Mouse (Mus musculus) T-helper 2 cell (primary cell): ENCODE measurements around the gene Nell2.
"Not testable (repeated sequence)": the region's sequence is repeated elsewhere in the genome, so short reads cannot be mapped to it uniquely, and the experiment has no call there.

Experiments
- in situ Hi-C: fragments of 300-600 bp; cut with MboI, MseI; formaldehyde crosslinking; loops from one replicate; pipeline ENCODE4 v1.15.1; 2025; ENCODE audit warnings: high pct_unique_total_duplicates

Nell2 gene

GRCm38 (mm10) chr15:95527948-95528861 is at the start of gene Nell2:
TSS of gene Nell2 (minus strand) at chr15:95528559.
- in situ Hi-C loops = no loop called here

- in situ Hi-C loops = loop anchor here (5.0 to 10.0 kb wide), 2 partner anchors 230 to 802 kb away; no protein-coding TSS in a partner anchor
Observed at GRCm38 (mm10) chr15:95574661-95575060, 46.3 kb upstream of the Nell2 start.

DNA sequence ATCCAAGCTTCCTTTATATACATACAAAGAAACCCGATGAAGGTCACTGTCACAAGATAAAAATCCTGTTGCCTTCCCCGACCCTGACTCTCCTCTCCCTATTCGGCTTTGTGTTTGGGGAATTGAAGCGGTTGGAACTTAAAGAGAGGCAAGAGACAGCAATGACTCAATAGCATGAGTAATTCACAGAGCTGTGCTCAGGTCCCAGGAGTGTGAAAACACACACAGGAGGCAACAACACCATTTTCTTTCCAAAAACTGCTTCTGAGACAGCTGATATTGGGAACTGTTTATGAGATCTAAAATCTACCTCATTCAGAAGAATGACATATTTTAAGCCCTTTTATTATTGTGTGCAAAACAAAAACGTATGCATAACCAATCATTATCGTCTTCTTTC is 41.2 kb upstream of the Nell2 start:
- in situ Hi-C loops = loop anchor here (10.0 kb wide), 1 partner anchor 225 kb away; no protein-coding TSS in a partner anchor

- in situ Hi-C loops = no loop called here
Observed at GRCm38 (mm10) chr15:95565160-95565559, 36.8 kb upstream of the Nell2 start.

DNA sequence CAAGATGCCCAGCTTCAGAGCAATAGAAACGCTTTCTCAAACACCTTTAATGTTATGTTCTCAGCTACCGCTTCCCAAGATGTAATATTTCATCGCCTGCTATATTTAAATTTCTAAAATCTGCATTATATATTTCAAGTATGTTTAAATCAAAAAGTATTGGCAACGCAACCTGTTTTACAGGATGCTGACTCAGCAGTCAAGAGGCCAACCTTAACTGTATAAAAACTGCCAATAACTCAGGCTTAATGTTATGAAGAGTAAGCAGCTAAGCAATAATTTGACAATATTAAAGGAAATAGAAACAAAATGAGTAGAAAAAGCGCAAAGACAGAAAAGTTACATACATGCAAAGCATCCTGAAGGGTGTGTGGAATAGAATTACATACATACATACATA is 32.9 kb upstream of the Nell2 start:
- in situ Hi-C loops = no loop called here

DNA sequence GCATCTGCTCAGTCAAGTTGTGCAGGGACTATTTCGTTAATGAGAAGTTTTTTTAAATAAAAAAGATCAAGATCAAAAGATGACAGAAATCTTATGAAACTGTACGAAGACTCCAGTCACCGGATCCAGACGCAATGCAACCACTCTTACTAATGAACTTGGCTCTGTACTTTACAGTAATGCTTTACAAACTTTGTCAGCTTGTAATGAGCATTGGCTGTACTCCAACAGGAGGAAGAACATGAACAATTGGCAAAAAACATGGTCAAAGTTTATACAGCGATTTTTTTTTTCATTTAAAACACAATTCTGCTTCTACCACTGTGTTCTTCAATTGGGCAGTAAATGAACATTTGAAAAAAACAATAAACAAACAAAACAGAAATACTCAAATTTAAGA is 21.7 kb upstream of the Nell2 start:
- in situ Hi-C loops = no loop called here

DNA sequence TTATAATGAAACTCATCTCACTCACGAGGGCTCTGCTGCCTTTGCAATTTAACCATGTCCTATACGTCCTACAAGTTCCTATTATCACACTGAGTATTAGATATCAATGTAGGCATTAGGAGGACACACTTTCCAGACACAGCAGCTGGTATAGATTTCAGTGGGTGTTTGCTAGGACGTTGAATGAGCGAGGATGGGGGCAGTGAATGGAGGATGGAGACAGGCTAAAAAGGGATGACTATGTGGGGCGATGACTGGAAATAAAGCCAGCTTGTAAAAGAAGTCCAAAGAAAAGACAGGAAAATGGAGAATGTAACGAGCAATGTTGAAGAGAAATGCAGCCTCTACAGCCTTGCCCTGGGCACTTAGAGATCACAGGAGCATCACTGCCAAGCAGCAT is 14.3 kb upstream of the Nell2 start:
- in situ Hi-C loops = no loop called here

DNA sequence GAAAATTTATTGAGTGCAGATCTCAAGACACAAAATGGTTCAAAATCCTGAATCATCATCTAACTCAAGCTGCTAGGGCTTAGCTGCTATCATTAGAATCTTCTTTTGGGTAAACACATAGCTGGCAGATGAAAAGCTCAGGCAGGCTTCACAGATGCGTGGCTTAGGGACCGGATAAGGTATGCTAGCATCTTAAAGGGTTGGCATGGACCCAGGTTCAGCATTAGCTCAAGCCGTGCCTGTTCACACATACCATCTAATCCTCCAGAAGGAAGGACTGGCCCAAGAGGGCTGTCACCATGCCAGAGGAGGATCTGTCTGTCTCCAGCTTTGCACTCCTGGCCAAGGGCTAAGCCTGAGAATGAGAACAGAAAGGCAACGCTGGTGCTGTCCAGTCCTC is 8.4 kb upstream of the Nell2 start:
- in situ Hi-C loops = no loop called here

DNA sequence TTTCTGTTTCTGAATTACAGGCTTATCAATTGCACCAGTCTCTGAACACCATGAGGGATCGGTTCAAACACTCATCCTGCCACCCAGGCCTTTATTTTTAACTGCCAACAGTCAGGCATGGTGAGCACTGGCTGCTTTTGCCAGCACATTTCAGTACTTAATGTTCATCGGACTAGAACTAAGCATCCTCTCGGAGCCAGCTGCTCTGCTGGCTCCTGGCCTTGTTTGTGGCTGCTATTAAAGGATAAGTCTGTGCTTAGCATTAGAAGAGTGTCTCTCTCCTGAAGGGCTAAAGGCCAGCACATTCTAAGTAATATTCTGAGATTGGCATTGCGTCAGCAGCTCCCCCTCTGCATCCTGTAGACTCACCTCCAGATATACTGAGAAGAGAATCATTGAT is 7.9 kb upstream of the Nell2 start:
- in situ Hi-C loops = no loop called here

GRCm38 (mm10) chr15:95534644-95535043 is 6.3 kb upstream of the Nell2 start:
- in situ Hi-C loops = no loop called here

GRCm38 (mm10) chr15:95527461-95527947 is 855 bp downstream of the Nell2 start:
- in situ Hi-C loops = no loop called here

GRCm38 (mm10) chr15:95526626-95527411 is 1.5 kb downstream of the Nell2 start:
- in situ Hi-C loops = no loop called here

GRCm38 (mm10) chr15:95525997-95526396 is 2.4 kb downstream of the Nell2 start:
- in situ Hi-C loops = no loop called here

GRCm38 (mm10) chr15:95518204-95518603 is 10.2 kb downstream of the Nell2 start:
- in situ Hi-C loops = no loop called here

GRCm38 (mm10) chr15:95513306-95513705 is 15.1 kb downstream of the Nell2 start:
- in situ Hi-C loops = not testable (repeated sequence)

- in situ Hi-C loops = loop anchor here (10.0 kb wide), 1 partner anchor 831 kb away; no protein-coding TSS in a partner anchor
Observed at GRCm38 (mm10) chr15:95495666-95496065, 32.7 kb downstream of the Nell2 start.

DNA sequence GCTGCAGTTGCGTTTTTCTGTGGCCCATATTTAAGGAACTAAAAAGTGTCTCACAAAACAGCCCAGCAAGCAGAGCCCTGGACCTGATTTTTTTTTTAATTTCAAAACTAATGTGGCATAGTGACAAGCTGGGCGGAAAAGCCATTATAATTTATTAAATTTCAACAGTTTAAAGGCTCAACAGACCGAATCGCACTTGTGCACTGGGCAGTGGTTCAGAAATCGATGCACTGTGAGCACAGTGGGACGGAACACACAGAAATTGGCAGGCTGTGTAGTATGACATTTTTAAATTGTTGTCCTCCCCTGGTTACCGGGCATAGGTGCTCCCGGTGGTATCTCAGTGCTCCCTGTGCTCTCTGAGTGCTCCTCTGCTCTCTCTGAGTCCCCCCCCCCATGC is 33.2 kb downstream of the Nell2 start:
- in situ Hi-C loops = loop anchor here (10.0 kb wide), 1 partner anchor 830 kb away; no protein-coding TSS in a partner anchor

DNA sequence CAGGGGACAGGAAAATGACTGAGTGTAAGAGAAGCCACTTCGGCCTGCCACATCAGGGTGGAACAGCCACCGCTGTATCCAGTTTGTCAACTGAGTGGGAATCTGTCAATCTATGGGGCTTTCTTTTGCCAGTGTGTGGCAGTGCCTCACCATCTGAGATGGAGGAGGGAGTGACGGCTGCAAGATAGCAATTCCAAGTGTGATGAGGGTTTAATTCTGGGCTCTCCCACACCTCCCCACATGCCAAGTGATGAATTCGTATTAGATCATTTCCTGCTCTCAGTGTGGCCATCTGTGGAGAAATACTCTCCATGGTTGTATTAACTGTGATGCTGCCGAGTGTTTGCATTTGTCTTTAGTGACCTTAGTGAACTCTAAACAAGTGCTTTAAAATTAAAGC is 36.2 kb downstream of the Nell2 start:
- in situ Hi-C loops = loop anchor here (10.0 kb wide), 1 partner anchor 827 kb away; no protein-coding TSS in a partner anchor

DNA sequence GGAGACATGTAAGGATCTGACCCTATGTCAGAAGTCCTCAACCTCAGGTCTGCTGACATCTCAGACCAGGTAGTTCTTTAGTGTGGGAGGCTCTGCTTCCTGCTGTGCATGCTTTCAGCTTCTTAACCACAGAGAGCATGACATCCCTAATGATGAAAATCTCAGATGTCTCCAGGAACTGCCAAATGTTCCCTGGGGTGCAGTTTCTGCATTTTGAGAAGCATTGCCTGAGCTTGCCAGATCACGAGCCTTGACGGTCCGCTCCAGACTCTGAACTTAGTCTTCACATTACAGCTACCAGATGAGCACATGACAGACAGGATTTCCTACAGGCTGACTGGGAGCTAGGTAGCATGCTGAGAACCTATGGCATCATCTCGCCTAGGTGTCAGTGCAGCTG is 39.2 kb downstream of the Nell2 start:
- in situ Hi-C loops = no loop called here

- in situ Hi-C loops = no loop called here
Observed at GRCm38 (mm10) chr15:95487961-95488360, 40.4 kb downstream of the Nell2 start.

GRCm38 (mm10) chr15:95482002-95482401 is 46.4 kb downstream of the Nell2 start:
- in situ Hi-C loops = no loop called here

GRCm38 (mm10) chr15:95481585-95481984 is 46.8 kb downstream of the Nell2 start:
- in situ Hi-C loops = no loop called here
